Mouse (Mus musculus) ES-E14 (cell line): ENCODE measurements around the gene 4930544G11Rik. TPM values are rescaled to one million over a fixed set of nuclear protein-coding genes. Genes with fewer than 3 reads are reported as not detected.

Source experiments
- DNase-seq: peaks from one replicate; pipeline ENCODE4 v3.0.0-alpha.2; 2013; ENCODE audit warnings: low read depth, low spot score
- H3K27ac ChIP-seq: 2 replicates; pipeline ENCODE4 v1.5.1; 2012; ENCODE audit warnings: low read depth, mild to moderate bottlenecking, low read length, moderate library complexity, mixed read lengths; ENCODE audit not compliant: poor library complexity, insufficient read depth, severe bottlenecking
- H3K36me3 ChIP-seq: 2 replicates; pipeline ENCODE4 v1.6.1; 2012; ENCODE audit warnings: mild to moderate bottlenecking, low read length, moderate library complexity, mixed read lengths; ENCODE audit not compliant: control insufficient read depth, poor library complexity, insufficient read depth, severe bottlenecking
- H3K4me1 ChIP-seq, 2 experiments: fragments of 150-350 bp in 1 of 2; sonication (generic) in 1 of 2; 2 replicates each; pipeline ENCODE4 v1.6.1; 2012; ENCODE audit warnings: low read length in 2 of 2, mild to moderate bottlenecking in 1 of 2, mixed read lengths in 1 of 2; ENCODE audit not compliant: control insufficient read depth in 2 of 2, insufficient read depth in 2 of 2, poor library complexity in 1 of 2
- H3K4me3 ChIP-seq, 2 experiments: fragments of 150-350 bp in 1 of 2; sonication (generic) in 1 of 2; 2 replicates each; pipeline ENCODE4 v1.5.1; 2012; ENCODE audit warnings: low read length in 2 of 2, low read depth in 1 of 2, mild to moderate bottlenecking in 1 of 2, mixed read lengths in 1 of 2; ENCODE audit not compliant: insufficient read depth in 1 of 2, poor library complexity in 1 of 2, severe bottlenecking in 1 of 2
- H3K9ac ChIP-seq: 2 replicates; pipeline ENCODE4 v1.6.1; 2012; ENCODE audit warnings: low read depth, mild to moderate bottlenecking, low read length, mixed read lengths; ENCODE audit not compliant: poor library complexity, insufficient read depth, severe bottlenecking
- H3K9me3 ChIP-seq: fragments of 150-350 bp; sonication (generic); 2 replicates; pipeline ENCODE4 v1.6.1; 2012; ENCODE audit warnings: low read depth, mild to moderate bottlenecking, low read length; ENCODE audit not compliant: control insufficient read depth, insufficient read depth
- CHD2 ChIP-seq: IDR thresholded peaks from 2 replicates; pipeline ENCODE4 v1.6.1; 2014; ENCODE audit warnings: mild to moderate bottlenecking, low read depth, low read length, inconsistent platforms
- HCFC1 ChIP-seq: IDR thresholded peaks from 2 replicates; pipeline ENCODE4 v1.6.1; 2012; ENCODE audit warnings: low read length, inconsistent platforms, borderline replicate concordance; ENCODE audit not compliant: insufficient read depth
- MAFK ChIP-seq: IDR thresholded peaks from 2 replicates; pipeline ENCODE4 v1.6.1; 2014; ENCODE audit warnings: mild to moderate bottlenecking, low read depth, low read length, inconsistent platforms; ENCODE audit not compliant: insufficient read depth
- ZC3H11A ChIP-seq: IDR thresholded peaks from 2 replicates; pipeline ENCODE4 v1.6.1; 2012; ENCODE audit warnings: low read depth, mild to moderate bottlenecking, inconsistent platforms, low read length, borderline replicate concordance
- ZNF384 ChIP-seq: IDR thresholded peaks from 2 replicates; pipeline ENCODE4 v1.6.1; 2012; ENCODE audit warnings: low read depth, low read length, inconsistent platforms
- in situ Hi-C, 2 experiments: fragments of 600-800 bp; cut with MboI; formaldehyde crosslinking; loops; one replicate each; pipeline ENCODE4 v1.15.1; 2025; ENCODE audit warnings: low sequenced_read_pairs in 2 of 2, inconsistent platforms in 1 of 2; ENCODE audit not compliant: unreplicated experiment in 2 of 2
- total RNA-seq: library from RNA; depleted of rRNA; stranded (reverse); fragments of 300-350 nt; gene quantifications from 2 replicates; pipeline ENCODE4 v1.2.3, GENCODE M21; 2012; rRNA removed

The 4930544G11Rik gene
- total RNA-seq, 1 experiment = not detected

DNA sequence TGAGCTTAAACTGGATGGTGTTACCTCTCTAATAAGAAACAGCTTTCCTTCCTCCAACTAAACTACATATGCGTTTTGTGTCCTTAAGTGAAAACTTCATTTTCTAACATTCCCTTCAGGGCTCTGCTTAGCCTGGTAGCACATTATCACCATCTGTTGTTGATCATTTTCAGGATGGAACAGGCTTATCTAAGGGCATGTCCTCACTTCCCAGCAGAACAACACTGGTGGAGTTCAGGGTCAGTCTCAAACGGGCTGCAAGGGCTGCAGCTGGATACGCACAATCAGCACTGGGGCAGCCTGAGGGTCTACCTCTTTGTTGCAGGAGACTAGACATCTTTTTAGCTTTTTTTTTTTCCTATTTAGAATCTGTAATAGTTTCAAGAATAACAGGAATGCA, 39.7 kb downstream of the 4930544G11Rik start:
- in situ Hi-C loops = no loop called here
- TF ChIP-seq ZNF384 (no peak), HCFC1 (no peak), MAFK (no peak), CHD2 (no peak), ZC3H11A (no peak)

DNA sequence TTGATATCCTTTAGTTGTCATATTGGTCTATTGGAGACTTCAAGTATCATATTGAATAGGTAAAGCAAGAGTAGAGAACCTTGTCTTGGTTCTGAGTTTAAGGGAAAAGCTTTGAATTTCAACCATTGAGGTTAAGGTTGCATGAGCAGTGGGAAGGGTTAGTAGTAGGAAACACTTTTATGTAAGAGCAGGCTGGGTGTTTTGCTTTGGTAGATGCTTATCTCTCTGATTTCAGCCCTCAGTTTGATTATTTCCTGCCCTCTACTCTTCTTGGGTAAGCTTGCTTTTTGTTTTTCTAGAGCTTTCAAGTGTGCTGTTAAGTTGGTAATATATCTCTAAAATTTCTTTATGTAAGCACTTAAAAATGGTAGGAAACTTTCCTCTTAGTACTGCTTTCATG, 45.9 kb downstream of the 4930544G11Rik start:
- no peak for DNase-seq
- Histone ChIP-seq H3K9ac (no peak overlapping the region), H3K27ac (no peak overlapping the region), H3K4me1 (no peaks in the 10 kb centered on the region), H3K36me3 (no peaks in the 10 kb centered on the region), H3K9me3 (no peaks in the 10 kb centered on the region), H3K4me3 (no peak overlapping the region)
- in situ Hi-C loops = no loop called here
- TF ChIP-seq MAFK (no peak), ZNF384 (no peak), ZC3H11A (no peak), HCFC1 (no peak), CHD2 (no peak)

More for the DNA sequence above, 39.7 kb downstream of the 4930544G11Rik start:
- Histone ChIP-seq H3K9ac (no peak overlapping the region), H3K4me1 (no peaks in the 10 kb centered on the region), H3K9me3 (no peaks in the 10 kb centered on the region), H3K4me3 (no peak overlapping the region), H3K27ac (no peak overlapping the region), H3K36me3 (no peaks in the 10 kb centered on the region)
- DNase-seq = no peak

Other genes starting within 250 kb of the 4930544G11Rik start
- gene Prdm5, start 173.6 kb upstream of the 4930544G11Rik start, total RNA-seq = 26.1 and 32.2 TPM in 2 replicates